Mouse (Mus musculus): ENCODE measurements around the gene Nol8.

GRCm38 (mm10) chr13:49639965-49640364 lies 12.9 kb upstream of the Nol8 start:
- TF ChIP-seq CTCF (IDR thresholded peaks at IDR 0.05; ENCODE audit: borderline replicate concordance, insufficient read depth, low read length) (no peak), POLR2A (IDR thresholded peaks at IDR 0.05; ENCODE audit: low read depth, low read length) (no peak)

Data from embryonic fibroblast, embryonic 13.5 days (primary cell).